Mouse (Mus musculus): ENCODE data around the gene Jmy.
A peak's percentile ranks its signal among the peaks of the same experiment; 100 is the strongest.
"Not testable (repeated sequence)": the region's sequence is repeated elsewhere in the genome, so short reads cannot be mapped to it uniquely, and the experiment has no call there.

Gene Jmy

GRCm38 (mm10) chr13:93499167-93499972 lies at the start of gene Jmy:
Gene Jmy, minus strand, starts transcription at chr13:93499808.
- DNase-seq (ENCODE audit: low spot score in 2 of 2) = peak; percentile 72 to 86

DNA sequence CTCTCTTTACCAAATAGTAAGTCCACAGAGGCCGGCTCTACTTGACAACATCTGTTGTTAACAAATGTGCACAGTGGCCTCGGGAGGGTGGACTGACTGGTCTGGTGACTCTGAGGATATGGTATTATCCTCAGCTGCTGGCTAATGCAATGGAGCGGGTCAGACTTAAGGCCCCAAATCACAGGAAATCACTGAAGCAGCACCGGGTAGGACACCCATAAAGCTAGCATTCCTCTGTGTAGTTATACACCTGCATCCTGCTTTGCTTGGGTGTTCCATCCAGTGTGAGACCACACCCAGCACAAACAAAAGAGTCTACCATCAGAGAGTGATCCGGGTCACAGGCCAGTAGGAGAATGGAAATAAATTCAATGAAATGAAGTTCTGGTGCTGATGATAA lies 48.0 kb upstream of the Jmy start:
- no peak for DNase-seq (ENCODE audit: low spot score in 2 of 2)

- no peak for DNase-seq (ENCODE audit: low spot score in 2 of 2)
These were observed 46.4 kb upstream of the Jmy start for GRCm38 (mm10) chr13:93546011-93546410.

GRCm38 (mm10) chr13:93544274-93544673 lies 44.7 kb upstream of the Jmy start:
- no peak for DNase-seq (ENCODE audit: low spot score in 2 of 2)

- DNase-seq (ENCODE audit: low spot score in 2 of 2) = no peak
These were observed 39.7 kb upstream of the Jmy start for GRCm38 (mm10) chr13:93539311-93539710.

- DNase-seq (ENCODE audit: low spot score in 2 of 2) = no peak
These were observed 19.2 kb upstream of the Jmy start for GRCm38 (mm10) chr13:93518753-93519319.

DNA sequence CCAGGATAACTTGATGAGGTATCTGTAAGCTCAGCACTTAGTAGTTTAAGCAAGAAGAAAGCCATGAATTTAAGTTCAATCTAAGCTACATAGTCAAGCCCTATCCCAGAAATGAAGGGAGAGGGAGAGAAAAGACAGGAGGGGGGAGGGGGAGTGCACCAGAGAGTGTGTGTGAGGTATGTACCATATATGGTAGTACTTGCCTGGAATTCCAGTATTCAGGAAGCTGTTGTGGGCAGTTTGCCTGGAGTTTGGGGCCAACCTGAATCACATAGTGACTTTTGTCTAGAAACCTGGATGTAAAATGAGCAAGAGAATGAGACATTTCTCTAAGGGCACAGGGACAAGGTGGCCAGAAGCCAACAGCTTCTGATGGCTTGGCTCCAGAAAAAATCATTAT lies 17.6 kb upstream of the Jmy start:
- DNase-seq (ENCODE audit: low spot score in 2 of 2) = no peak

- no peak for DNase-seq (ENCODE audit: low spot score in 2 of 2)
These were observed 14.6 kb upstream of the Jmy start for GRCm38 (mm10) chr13:93514000-93514795.

GRCm38 (mm10) chr13:93510447-93511180 lies 11.0 kb upstream of the Jmy start:
- DNase-seq (ENCODE audit: low spot score in 2 of 2) = peak; percentile 24 to 34

DNA sequence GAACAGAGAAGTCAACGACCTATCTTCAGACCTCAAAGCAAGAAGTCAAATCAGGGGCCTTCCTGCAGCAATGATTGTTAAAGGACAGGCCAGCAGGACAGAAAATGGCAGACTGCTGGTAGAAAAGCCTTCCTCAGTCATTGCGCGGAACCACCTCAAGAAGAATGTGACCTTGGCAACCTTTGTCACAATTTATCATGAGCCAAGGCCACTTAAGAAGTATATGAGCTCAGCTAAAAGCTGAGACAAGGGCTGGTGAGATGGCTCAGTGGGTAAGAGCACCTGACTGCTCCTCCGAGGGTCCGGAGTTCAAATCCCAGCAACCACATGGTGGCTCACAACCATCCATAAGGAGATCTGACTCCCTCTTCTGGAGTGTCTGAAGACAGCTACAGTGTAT lies 7.3 kb upstream of the Jmy start:
- DNase-seq (ENCODE audit: low spot score in 2 of 2) = not testable (repeated sequence)

- DNase-seq (ENCODE audit: low spot score in 2 of 2) = no peak
These were observed 2.1 kb upstream of the Jmy start for GRCm38 (mm10) chr13:93501724-93502123.

GRCm38 (mm10) chr13:93499973-93500633 lies 495 bp upstream of the Jmy start:
- no peak for DNase-seq (ENCODE audit: low spot score in 2 of 2)

- DNase-seq (ENCODE audit: low spot score in 2 of 2) = peak; percentile 20 to 38
These were observed 1.1 kb downstream of the Jmy start for GRCm38 (mm10) chr13:93498211-93499166.

- DNase-seq (ENCODE audit: low spot score in 2 of 2) = no peak
These were observed 2.6 kb downstream of the Jmy start for GRCm38 (mm10) chr13:93496977-93497376.

- no peak for DNase-seq (ENCODE audit: low spot score in 2 of 2)
These were observed 11.1 kb downstream of the Jmy start for GRCm38 (mm10) chr13:93488510-93488909.

GRCm38 (mm10) chr13:93487734-93488133 lies 11.9 kb downstream of the Jmy start:
- no peak for DNase-seq (ENCODE audit: low spot score in 2 of 2)

DNA sequence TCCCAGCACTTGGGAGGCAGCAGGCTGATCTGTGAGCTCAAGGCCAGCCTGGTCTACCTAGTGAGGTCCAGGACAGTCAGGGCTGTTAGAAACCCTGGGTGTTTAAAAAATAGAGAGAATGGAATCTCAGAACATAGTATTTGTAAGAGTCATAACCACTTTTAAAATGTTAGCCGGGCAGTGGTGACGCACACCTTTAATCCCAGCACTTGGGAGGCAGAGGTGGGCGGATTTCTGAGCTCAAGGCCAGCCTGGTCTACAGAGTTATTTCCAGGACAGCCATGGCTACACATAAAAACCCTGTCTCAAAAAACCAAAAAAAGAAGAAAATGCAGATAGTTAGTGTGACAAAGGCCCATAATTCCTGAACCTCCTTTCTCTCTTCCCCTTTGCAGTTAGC lies 15.3 kb downstream of the Jmy start:
- DNase-seq (ENCODE audit: low spot score in 2 of 2) = no peak

DNA sequence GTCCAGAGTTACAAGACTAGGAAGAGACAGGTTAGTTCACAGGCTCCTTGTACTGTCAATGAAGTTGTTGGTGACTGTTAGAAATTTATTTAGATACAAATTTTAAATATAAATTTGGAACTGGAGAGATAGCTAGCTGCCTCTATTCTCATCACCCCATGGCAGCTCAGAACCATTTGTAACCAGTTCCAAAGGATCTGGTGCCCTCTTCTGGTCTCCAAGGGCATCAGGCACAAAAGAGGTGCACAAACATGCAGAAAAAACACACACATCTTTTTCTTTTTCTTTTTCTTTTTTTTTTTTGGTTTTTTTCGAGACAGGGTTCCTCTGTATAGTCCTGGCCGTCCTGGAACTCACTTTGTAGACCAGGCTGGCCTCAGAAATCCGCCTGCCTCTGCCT lies 18.5 kb downstream of the Jmy start:
- DNase-seq (ENCODE audit: low spot score in 2 of 2) = no peak

DNA sequence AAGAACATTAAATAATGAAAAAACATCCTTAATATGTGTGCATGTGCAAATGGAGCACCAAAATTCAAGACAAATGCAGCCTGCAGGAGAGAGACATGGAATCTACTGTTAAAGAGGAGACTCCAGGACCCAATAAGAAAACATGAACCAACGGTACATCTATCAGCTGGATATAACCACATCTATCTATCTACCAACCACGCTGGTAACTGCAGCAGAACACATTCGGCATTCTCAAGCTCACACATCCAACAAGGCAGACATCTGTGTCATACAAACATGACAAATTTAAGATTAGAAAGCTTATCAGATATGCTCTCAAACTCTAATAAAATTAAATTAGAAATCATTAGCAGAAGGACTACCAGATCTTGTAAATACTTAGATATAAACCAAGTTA lies 21.3 kb downstream of the Jmy start:
- DNase-seq (ENCODE audit: low spot score in 2 of 2) = no peak

DNA sequence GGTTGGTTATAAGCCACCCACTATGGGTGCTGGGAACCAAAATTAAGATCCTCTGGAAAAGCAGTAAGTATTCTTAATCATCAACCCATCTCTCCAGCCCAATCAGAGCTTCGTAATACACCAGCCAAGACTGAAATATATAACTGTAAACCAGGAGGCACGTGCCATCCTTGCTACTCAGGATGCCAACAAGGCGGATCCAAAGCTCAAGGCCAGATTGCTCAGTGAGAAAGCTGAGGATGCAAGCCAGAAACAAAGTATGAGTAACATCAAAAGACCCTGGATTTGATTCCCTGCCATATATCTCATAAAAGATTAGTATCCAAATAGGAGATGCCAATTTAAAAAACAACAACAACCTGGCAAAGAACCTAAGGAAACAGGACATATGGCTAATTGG lies 31.3 kb downstream of the Jmy start:
- DNase-seq (ENCODE audit: low spot score in 2 of 2) = no peak

Data from frontal cortex, postnatal 10 days (tissue).